Mouse (Mus musculus): ENCODE data around the gene Dnajb3. TPM values are rescaled to one million over a fixed set of nuclear protein-coding genes. Genes with fewer than 3 reads are reported as not detected.

The Dnajb3 gene
- total RNA-seq, 2 experiments from 2014 or later, result 0.27 TPM; not detected in 1

Other genes with a start within 250 kb of the Dnajb3 start
- 10 to 100 TPM in 1 of 2 experiments, 1 to 10 TPM in 1; 9.0 to 10.6 TPM for gene Usp40, start 197.2 kb downstream of the Dnajb3 start, total RNA-seq (2021)
- gene Ugt1a10, start 150.4 kb downstream of the Dnajb3 start, total RNA-seq (2021), result not detected
- not detected for gene Ugt1a9, start 135.0 kb downstream of the Dnajb3 start, total RNA-seq (2021)
- gene Ugt1a8, start 118.0 kb downstream of the Dnajb3 start, total RNA-seq (2021), result not detected
- under 1 TPM; 0.23 to 0.62 TPM for gene Ugt1a7c, start 110.7 kb downstream of the Dnajb3 start, total RNA-seq (2021)
- 1 to 10 TPM in 1 of 2 experiments, under 1 TPM in 1; 0.49 to 2.1 TPM for gene Ugt1a6b, start 102.5 kb downstream of the Dnajb3 start, total RNA-seq (2021)
- 1 to 10 TPM in 1 of 2 experiments, under 1 TPM in 1; 0.95 to 2.3 TPM for gene Ugt1a6a, start 71.0 kb downstream of the Dnajb3 start, total RNA-seq (2021)
- not detected for gene Ugt1a5, start 39.8 kb downstream of the Dnajb3 start, total RNA-seq (2021)
- under 1 TPM in 1 of 2 experiments, not detected in 1; 0.27 TPM for gene Ugt1a2, start 5.2 kb downstream of the Dnajb3 start, total RNA-seq (2021)
- gene Ugt1a1, start 6.2 kb upstream of the Dnajb3 start, total RNA-seq (2021), result under 1 TPM in 1 of 2 experiments, not detected in 1; 0.13 TPM
- not detected for gene Mroh2a, start 21.2 kb upstream of the Dnajb3 start, total RNA-seq (2021)
- 1 to 10 TPM; 7.8 to 8.7 TPM for gene Hjurp, start 71.9 kb upstream of the Dnajb3 start, total RNA-seq (2021)
- not detected for gene Trpm8, start 71.9 kb upstream of the Dnajb3 start, total RNA-seq (2021)
- not detected for gene Spp2, start 201.2 kb upstream of the Dnajb3 start, total RNA-seq (2021)

Measured in gastrocnemius, postnatal 25 days (tissue).